Mouse (Mus musculus) intestine, embryonic 14.5 days (tissue): Measurements from ENCODE around the gene Zfp408. TPM values are rescaled to one million over a fixed set of nuclear protein-coding genes. Genes with fewer than 3 reads are reported as not detected.
A peak's percentile ranks its signal among the peaks of the same experiment; 100 is the strongest.

ENCODE experiments used
- ATAC-seq: fragments of 200-750 bp; cut with Nextera tagmentation; replicated peaks from 2 replicates; pipeline ENCODE4 v1.8.0; 2017; ENCODE audit warnings: low read depth, moderate number of reproducible peaks, moderate TSS enrichment, moderate library complexity; ENCODE audit not compliant: low FRiP score, low TSS enrichment
- DNase-seq: peaks from one replicate; pipeline ENCODE4 v3.0.0-alpha.2; 2018; ENCODE audit warnings: low spot score
- H3K27ac ChIP-seq: fragments of 300-500 bp; sonication (generic); 2 replicates; pipeline ENCODE4 v1.5.1; 2014; ENCODE audit warnings: low read depth, mild to moderate bottlenecking, control low read depth
- H3K27me3 ChIP-seq: fragments of 300-500 bp; sonication (generic); replicated peaks from 2 replicates; pipeline ENCODE4 v1.6.1; 2014; ENCODE audit warnings: low read length, control low read depth; ENCODE audit not compliant: control insufficient read depth, insufficient read depth
- H3K36me3 ChIP-seq: fragments of 300-500 bp; sonication (generic); 2 replicates; pipeline ENCODE4 v1.6.1; 2014; ENCODE audit warnings: low read length, control low read depth; ENCODE audit not compliant: control insufficient read depth, insufficient read depth
- H3K4me1 ChIP-seq: fragments of 300-500 bp; sonication (generic); replicated peaks from 2 replicates; pipeline ENCODE4 v1.6.1; 2014; ENCODE audit warnings: low read length, control low read depth, mixed read lengths; ENCODE audit not compliant: control insufficient read depth, insufficient read depth
- H3K4me2 ChIP-seq: fragments of 300-500 bp; sonication (generic); 2 replicates; pipeline ENCODE4 v1.6.1; 2014; ENCODE audit warnings: low read length
- H3K4me3 ChIP-seq: fragments of 300-500 bp; sonication (generic); 2 replicates; pipeline ENCODE4 v1.5.1; 2014; ENCODE audit warnings: low read depth, low read length, control low read depth, mixed read lengths
- H3K9ac ChIP-seq: fragments of 300-500 bp; sonication (generic); 2 replicates; pipeline ENCODE4 v1.6.1; 2014; ENCODE audit warnings: mild to moderate bottlenecking, low read length
- H3K9me3 ChIP-seq: fragments of 300-500 bp; sonication (generic); 2 replicates; pipeline ENCODE4 v1.6.1; 2016; ENCODE audit warnings: low read length, control low read depth; ENCODE audit not compliant: control insufficient read depth
- WGBS: fragments of 180-500 bp; shearing (Covaris S2); extraction: QIAGEN DNeasy Blood & Tissue Kit; methylation state at CpG from one replicate; pipeline ENCODE4 v1.1.7; 2014; 5-methylcytosine and 5-hydroxymethylcytosine counted together
- polyA plus RNA-seq: library from polyadenylated mRNA; unstranded; fragments of >200 nt; fragmentation: Nextera tagmentation; extraction: Ambion mirVana; gene quantifications from 2 replicates; pipeline ENCODE4 v1.2.1, GENCODE M21; 2014

Gene Zfp408
- 5.5 and 6.6 TPM in 2 replicates for polyA plus RNA-seq

- Histone ChIP-seq H3K4me3 (peak within 1 kb of the TSS; percentile 92), H3K9ac (peak within 1 kb of the TSS; percentile 83), H3K4me2 (peak within 1 kb of the TSS; percentile 73), H3K27ac (peak within 1 kb of the TSS; percentile 81), H3K36me3 (peaks cover 51% of the 10 kb centered on the region), H3K27me3 (no peaks in the 10 kb centered on the region), H3K9me3 (no peaks in the 10 kb centered on the region), H3K4me1 (peaks cover 16% of the 10 kb centered on the region; the same call in 1 of the 2 replicates)
- DNase-seq (peak; percentile 98), ATAC-seq (peak; percentile 94)
- WGBS: under 1% methylated on average over 44 of the region's 44 CpGs
Observed at GRCm38 (mm10) chr2:91649553-91650359, at the start of gene Zfp408, which contains the start of gene Arhgap1. Gene Zfp408 (minus strand): TSS chr2:91649791. Gene Arhgap1 (plus strand): TSS chr2:91649860.

- Histone ChIP-seq H3K27me3 (no peaks in the 10 kb centered on the region), H3K27ac (no peak overlapping the region), H3K4me3 (no peak overlapping the region), H3K36me3 (peaks cover 12% of the 10 kb centered on the region), H3K4me2 (no peak overlapping the region), H3K4me1 (no peaks in the 10 kb centered on the region), H3K9ac (no peak overlapping the region), H3K9me3 (no peaks in the 10 kb centered on the region)
- ATAC-seq (no peak), DNase-seq (no peak)
- 54% methylated on average over 1 of the region's 1 CpGs for WGBS
Observed at GRCm38 (mm10) chr2:91699225-91699624, 49.6 kb upstream of the Zfp408 start.

- H3K9ac ChIP-seq: no peak overlapping the region
- peaks cover 23% of the 10 kb centered on the region for H3K36me3 ChIP-seq
- no peaks in the 10 kb centered on the region for H3K27me3 ChIP-seq
- no peak overlapping the region for H3K4me3 ChIP-seq
- H3K27ac ChIP-seq: no peak overlapping the region
- H3K9me3 ChIP-seq: no peaks in the 10 kb centered on the region
- no peak for ATAC-seq
- WGBS: 89% methylated on average over 1 of the region's 1 CpGs
- no peak for DNase-seq
- H3K4me1 ChIP-seq: no peaks in the 10 kb centered on the region
- H3K4me2 ChIP-seq: no peak overlapping the region
Observed at GRCm38 (mm10) chr2:91696225-91696590, 46.6 kb upstream of the Zfp408 start.

GRCm38 (mm10) chr2:91695436-91696224 is 46.0 kb upstream of the Zfp408 start:
- 89% methylated on average over 10 of the region's 10 CpGs for WGBS
- Histone ChIP-seq H3K9me3 (no peaks in the 10 kb centered on the region), H3K4me2 (no peak overlapping the region), H3K27ac (no peak overlapping the region), H3K36me3 (peaks cover 23% of the 10 kb centered on the region), H3K9ac (no peak overlapping the region), H3K4me1 (no peaks in the 10 kb centered on the region), H3K4me3 (no peak overlapping the region), H3K27me3 (no peaks in the 10 kb centered on the region)
- ATAC-seq (no peak), DNase-seq (no peak)

- DNase-seq (no peak), ATAC-seq (no peak)
- Histone ChIP-seq H3K4me1 (no peaks in the 10 kb centered on the region), H3K4me3 (no peak overlapping the region), H3K9me3 (no peaks in the 10 kb centered on the region), H3K36me3 (peaks cover 47% of the 10 kb centered on the region), H3K27me3 (no peaks in the 10 kb centered on the region), H3K9ac (no peak overlapping the region), H3K27ac (no peak overlapping the region), H3K4me2 (no peak overlapping the region)
- WGBS: 82% methylated on average over 7 of the region's 7 CpGs
Observed at GRCm38 (mm10) chr2:91689452-91689851, 39.9 kb upstream of the Zfp408 start.

GRCm38 (mm10) chr2:91683919-91684318 is 34.3 kb upstream of the Zfp408 start:
- Histone ChIP-seq H3K36me3 (peaks cover 68% of the 10 kb centered on the region), H3K9me3 (no peaks in the 10 kb centered on the region), H3K9ac (no peak overlapping the region), H3K4me2 (no peak overlapping the region), H3K27me3 (no peaks in the 10 kb centered on the region), H3K4me1 (no peaks in the 10 kb centered on the region), H3K4me3 (no peak overlapping the region), H3K27ac (no peak overlapping the region)
- WGBS: 75% methylated on average over 8 of the region's 8 CpGs
- ATAC-seq (no peak), DNase-seq (no peak)

- WGBS: 64% methylated on average over 4 of the region's 4 CpGs
- no peak for ATAC-seq
- DNase-seq: peak; percentile 62
- peaks cover 73% of the 10 kb centered on the region for H3K36me3 ChIP-seq
- no peak overlapping the region for H3K27ac ChIP-seq
- no peaks in the 10 kb centered on the region for H3K27me3 ChIP-seq
- H3K4me2 ChIP-seq: no peak overlapping the region
- no peaks in the 10 kb centered on the region for H3K4me1 ChIP-seq
- no peak overlapping the region for H3K4me3 ChIP-seq
- H3K9me3 ChIP-seq: no peaks in the 10 kb centered on the region
- no peak overlapping the region for H3K9ac ChIP-seq
Observed at GRCm38 (mm10) chr2:91682850-91683249, 33.3 kb upstream of the Zfp408 start.

- peaks cover 83% of the 10 kb centered on the region for H3K36me3 ChIP-seq
- no peak overlapping the region for H3K4me2 ChIP-seq
- DNase-seq (no peak), ATAC-seq (no peak)
- H3K4me1 ChIP-seq: no peaks in the 10 kb centered on the region
- H3K9ac ChIP-seq: no peak overlapping the region
- no peak overlapping the region for H3K4me3 ChIP-seq
- H3K27ac ChIP-seq: no peak overlapping the region
- no peaks in the 10 kb centered on the region for H3K9me3 ChIP-seq
- no peaks in the 10 kb centered on the region for H3K27me3 ChIP-seq
Observed at GRCm38 (mm10) chr2:91676961-91677360, 27.4 kb upstream of the Zfp408 start.
